Mouse (Mus musculus) cerebellum, postnatal 14 days (tissue): ENCODE results near the gene Kcnc3.

ENCODE experiments used
- DNase-seq, 2 experiments: peaks; one replicate each; pipeline ENCODE4 v3.0.0; 2021; ENCODE audit warnings: mixed read lengths in 2 of 2

Kcnc3 gene

DNA sequence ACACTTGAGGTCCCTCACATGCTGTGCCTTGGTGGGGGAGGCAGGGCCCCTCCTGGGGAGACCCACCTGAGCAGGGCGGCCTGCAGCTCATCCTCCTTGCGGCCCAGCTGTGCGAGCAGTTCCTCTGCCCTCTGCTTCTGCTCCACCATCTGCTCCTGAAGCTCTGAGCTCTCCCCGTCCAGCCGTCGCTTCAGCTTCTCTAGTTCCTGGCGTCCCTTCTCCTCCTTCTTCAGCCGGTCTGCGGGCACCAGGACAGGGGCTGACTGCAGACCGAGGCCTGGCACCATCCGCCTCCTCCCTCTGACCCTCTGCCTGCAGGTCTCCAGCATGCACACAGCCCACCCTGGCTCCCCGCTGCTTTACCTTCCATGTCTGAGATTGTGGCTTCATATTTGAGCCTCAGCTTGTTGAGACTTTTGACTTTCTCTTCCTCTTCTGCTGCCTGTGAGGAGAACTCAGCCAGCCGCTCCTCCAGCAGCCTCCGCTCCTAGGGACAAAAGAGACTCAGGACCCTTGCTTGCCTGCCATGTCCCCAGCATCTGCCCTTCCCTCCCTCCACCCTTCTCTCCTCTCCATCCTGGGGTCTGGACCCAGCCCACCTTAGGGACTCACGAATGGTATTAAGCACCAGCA is 38.1 kb downstream of the Kcnc3 start:
- DNase-seq, result peak; percentile 47 to 48

DNA sequence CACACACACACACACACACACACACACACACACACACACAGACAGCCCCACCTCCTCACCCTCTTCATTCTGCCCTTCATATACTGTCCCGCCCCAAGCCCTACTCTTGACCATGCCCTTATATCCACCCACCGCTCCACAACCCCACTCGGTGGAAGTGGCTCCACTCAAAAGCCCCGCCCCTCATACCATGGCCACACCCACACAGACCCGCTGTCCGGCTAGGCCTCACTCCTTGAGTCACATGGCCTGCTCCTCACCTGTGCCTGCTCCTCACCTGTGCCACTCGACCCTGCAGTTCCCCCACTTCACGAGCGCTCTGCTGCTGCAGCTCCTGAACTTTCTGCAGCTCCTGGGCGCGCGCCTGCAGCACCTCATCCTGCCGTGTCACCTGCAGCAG is 40.0 kb downstream of the Kcnc3 start:
- no peak for DNase-seq

DNA sequence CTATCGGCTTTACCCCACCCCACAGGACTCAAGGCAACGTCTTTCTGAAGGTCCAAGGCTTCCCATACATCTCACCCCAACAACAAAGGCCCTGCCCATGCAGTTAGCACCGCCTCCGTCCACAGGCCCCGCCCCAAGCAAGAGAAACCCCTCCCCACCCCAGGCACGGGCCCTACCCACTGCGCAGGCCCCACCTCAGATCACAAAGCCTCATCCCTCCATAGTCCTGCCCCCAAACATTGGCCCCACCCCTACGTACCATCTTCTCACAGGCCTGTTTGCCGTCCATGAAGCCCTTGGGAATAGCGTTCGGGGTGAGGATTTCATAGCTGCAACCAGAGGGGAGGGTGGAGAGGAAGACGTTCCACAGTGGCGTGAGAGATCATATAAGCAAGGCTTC is 42.2 kb downstream of the Kcnc3 start:
- no peak for DNase-seq

DNA sequence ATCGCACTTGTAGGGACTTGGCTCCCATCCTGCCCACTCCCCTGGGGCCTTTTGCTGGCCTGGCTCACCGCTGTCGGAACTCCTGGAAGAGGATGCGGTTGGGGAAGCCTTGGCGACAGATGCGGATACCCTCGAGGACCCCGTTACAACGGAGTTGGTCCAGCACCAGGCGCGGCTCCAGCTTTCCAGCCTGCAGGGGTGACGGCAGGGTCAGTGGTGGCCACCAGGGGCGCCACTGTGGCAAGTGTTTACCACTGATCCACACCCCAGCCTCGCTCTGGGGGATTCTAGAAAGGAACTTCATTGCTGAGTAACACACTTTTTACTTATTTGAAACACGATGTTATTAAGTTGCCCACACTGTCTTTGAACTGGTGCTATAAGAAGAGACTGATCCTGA is 42.9 kb downstream of the Kcnc3 start:
- DNase-seq, result peak; percentile 49 to 84

DNA sequence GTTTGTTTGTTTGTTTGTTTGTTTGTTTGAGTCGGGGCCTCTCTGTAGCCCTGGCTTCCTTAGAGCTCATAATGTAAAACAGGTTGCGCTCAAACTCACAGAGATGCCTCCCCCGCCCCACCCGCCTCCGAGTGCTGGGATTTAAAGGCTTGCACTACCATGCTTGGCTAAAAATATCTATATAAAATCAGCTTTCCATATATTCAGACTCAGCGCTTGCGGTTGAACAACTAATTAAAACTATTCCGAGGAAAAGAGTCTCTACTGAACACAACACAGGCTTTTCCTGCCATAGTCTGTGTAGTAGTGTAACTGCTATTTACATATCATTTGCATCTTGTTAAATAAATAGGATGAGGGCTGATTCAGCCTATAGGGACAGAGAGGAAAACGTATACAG is 46.2 kb downstream of the Kcnc3 start:
- no peak for DNase-seq

DNA sequence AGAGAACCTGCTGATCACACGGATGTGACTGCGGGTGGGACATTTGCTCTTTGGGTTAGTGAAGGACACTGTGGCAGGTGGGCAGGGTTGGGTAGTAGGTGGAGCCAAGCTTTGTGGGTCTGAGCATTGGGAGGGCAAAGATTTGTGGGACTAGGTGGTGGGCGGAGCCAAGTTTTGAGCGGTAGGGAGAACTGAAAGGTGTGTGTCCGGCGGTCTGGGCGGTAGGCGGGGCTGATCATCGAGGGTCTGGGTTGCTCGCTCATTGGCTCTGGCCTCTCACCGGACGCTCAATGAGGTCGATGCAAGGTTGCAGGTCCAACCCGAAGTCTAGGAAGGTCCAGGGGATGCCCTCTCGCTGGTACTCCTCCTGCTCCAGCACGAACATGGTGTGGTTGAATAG is 48.2 kb downstream of the Kcnc3 start:
- DNase-seq, result no peak

DNA sequence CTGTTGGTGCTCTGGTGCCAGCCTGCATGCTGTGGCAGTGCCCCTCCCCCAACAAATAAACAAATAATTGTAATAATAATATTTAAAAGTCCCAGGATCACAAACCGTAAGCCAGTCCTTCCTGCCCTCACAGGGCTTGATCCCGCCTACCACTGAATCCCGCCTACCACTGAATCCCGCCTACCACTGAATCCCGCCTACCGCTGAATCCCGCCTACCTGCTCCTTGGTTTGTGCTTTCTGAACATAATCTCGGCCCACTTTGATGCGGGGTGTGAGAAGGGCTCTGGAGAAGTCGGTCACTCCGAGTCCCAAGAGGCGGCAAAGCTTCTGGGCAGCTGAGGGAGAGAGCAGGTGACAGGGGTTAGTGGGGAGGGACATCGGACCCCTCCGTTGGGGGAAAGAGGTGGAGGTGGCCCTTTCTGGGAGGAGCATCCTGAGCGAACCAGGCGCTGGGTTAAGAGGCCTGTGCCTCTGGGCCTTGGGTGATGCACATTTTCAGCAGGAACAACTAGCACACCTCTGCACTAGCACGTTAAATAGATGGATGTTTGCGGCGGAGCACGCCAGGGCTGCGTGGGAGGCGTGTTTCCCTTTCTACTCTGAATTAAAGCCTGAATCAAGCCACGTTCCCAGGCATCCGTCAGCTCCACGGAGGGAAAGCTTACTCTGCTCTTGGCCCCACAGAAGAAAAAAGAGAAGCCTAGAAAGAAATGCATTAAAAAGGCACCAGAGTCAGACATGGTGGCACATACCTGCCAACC is 50.6 kb downstream of the Kcnc3 start:
- DNase-seq, result no peak

DNA sequence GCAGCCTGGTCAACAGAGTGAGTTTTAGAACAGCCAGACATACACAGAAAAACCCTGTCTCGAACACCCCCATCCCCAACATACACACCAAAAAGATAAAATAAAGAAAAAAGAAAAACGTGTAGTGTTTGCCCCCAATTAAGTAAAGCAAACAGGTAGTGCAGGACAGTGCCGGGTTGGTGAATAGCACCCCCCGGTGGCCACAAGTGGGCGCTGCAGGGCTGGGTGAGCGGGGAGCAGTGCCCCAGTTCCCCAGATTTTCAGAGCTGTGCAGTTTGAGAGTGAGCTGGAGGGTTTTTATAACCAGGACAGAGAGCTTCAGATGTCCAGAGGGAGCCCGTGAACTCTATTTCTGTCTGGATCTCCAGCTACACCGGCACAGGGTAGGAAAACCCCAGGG is 51.4 kb downstream of the Kcnc3 start:
- peak; percentile 84 to 85 for DNase-seq

DNA sequence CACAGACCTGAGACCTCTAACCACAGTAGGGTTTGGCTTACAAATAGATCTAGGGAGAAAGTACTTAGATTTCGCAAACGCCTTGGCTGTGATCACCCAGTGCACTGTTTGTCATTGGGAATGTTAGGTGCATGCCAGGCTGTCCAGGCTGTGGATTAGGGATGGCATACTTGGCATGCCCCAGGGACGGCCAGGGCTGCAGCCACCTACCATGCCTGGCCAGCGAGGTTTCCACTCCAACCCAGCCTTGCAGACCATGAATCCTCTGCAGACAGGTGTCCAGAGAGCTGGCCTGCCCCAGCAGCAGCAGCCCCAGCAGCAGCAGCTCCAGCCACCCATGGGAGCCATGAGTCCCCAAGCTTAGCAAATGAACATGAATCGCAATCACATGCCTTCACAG is 54.8 kb downstream of the Kcnc3 start:
- no peak for DNase-seq

DNA sequence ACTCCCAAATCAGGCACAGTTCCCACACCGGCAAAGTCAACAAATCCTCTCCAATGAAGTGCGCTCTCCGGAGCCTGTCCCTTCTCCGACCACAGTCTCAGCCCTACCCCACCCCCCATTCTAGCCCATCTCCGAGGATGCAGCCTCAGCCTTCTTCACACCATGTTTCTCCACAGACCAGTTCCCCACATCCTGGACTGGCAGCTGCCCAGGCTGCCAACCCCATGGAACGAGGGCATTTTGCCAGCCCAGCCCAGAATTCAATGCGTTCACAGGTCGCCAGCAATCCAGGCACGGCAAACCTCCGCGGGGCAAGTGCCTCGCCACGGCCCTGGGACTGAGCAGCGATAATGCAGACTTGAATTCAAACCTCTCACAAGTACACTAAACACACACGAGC is 55.5 kb downstream of the Kcnc3 start:
- peak; percentile 90 to 91 for DNase-seq

DNA sequence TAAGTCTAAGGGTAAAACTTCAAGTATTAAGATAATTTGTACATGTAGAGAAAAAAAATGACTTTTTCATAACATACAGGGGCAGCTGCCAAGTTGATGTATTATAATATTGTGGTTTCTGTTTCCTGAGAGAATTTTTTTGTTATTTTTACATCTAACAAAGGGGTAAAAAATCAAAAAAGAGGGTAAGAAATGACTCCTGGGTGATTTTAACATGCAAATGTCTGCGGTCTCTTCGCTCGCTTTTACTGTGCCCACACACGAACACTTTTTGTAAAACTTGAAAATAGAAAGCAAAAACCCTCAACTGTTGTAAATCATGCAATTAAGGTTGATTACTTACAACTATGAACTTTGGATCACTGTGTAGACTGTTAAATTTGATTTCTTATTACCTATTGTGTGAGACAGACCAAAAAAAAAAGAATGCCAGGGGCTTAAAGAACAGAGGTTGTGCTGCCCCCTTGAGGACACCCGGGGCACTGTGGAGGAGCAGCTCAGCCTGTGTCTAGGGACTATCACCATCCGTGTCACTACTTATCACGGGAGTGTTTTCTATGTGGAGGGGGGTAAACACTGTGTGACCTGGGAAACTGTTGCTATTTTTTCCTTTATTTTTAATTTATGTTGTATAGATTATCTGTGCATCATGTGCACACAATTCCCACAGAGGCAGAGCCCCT is 56.7 kb downstream of the Kcnc3 start:
- peak; percentile 95 to 98 for DNase-seq

DNA sequence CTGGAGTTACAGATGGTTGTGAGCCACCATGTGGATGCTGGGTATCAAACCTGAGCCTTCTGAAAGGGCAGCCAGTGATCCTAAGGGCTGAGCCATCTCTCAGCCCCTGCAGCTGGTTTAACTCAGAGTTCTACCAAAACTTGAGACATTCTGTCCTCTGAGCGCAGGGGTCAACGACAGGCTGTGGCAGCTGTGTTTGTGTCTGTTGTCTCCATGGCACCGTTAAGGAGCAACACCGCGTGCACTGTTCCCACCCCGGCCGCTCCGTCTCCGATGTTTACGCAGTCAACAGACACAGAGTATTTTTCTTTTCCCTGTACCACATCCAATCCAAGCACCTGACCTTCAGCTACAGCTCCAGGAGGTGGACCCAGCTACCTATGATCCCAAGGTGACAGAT is 57.3 kb downstream of the Kcnc3 start:
- no peak for DNase-seq

DNA sequence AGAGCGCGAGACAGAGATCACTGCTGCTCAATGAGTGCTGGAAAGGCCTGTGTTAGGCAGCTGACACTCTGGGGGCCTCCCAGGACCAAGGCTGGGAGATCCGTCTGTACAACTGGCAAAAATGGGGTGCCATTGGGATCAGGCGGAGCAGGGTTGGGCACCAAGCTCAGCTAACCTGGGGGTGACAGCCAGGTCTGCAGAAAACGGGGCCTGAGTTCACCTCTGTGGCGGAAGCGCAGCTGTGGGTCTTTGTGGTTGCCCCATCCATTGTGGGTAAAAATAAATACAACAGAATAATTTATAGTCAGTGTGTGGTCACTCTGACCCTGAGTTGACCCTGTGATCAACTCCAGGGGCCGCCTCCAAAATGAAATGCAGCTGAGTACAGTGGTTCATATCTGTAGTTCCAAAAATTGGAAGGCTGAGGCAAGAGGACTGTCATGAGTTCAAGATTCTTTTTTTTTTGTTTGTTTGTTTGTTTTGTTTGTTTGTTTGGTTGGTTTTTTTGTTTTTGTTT is 58.7 kb downstream of the Kcnc3 start:
- DNase-seq, result no peak

DNA sequence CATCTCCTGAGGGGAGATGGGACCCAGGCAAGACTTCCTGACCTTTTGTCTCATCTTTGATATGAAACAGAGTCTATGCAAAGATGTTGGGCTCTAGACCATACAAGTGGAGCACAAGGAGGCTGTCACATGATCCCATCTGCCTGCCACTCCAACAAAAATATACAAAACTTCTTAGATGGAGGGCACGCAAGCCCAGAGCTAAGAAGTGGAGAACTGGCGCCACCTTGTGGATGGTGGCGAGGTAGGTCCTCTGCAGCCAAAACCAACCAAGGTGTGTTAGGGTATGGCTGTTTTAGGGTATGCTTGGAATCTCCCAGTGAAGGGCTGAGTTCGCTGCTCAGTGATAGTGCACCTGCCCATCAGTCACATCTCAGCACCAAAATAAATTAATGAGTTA is 59.5 kb downstream of the Kcnc3 start:
- DNase-seq, result peak; percentile 87 to 91

DNA sequence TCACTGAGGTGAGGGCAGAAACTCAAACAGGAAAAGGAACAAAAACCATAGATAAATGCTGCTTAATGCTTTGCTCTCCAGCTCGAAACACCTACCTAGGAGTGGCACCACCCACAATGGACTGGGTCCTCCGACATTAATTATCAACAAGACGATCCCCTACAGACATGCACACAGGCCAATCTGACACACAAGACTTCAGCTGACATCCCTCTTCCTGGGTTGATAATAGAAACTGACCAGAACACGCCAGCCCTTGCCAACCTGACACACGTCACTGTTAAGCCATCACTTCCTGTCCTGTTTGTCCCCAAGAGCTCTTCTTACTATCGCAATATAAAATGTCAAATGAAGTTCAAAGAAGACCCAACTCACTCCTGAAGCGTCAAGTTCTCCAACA is 61.0 kb downstream of the Kcnc3 start:
- no peak for DNase-seq

DNA sequence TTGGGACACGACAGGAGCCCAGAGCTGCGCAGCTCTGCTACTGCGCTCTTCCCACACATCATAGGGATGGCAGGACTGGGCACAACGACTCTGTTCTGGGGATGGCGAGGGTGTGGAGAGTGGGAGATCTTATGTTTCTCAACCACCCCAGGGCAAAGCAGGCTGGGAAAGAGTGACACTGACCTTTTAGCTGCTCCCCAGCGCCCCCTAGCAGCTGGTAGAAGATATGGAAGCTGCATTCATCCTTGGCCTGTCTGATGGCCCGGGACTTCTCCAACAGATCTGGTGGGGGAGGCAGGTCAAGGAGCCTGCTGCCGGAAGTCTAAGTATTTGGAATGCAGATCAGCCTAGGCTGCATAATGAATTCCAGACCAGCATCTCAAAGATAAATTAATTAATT is 63.3 kb downstream of the Kcnc3 start:
- peak; percentile 49 to 72 for DNase-seq
